Mouse (Mus musculus) intestine, embryonic 16.5 days (tissue): Measurements from ENCODE around the gene Cdca8. TPM values are rescaled to one million over a fixed set of nuclear protein-coding genes. Genes with fewer than 3 reads are reported as not detected.

ENCODE experiments used
- polyA plus RNA-seq: library from polyadenylated mRNA; unstranded; fragments of >200 nt; fragmentation: Nextera tagmentation; extraction: Ambion mirVana; gene quantifications from 2 replicates; pipeline ENCODE4 v1.2.1, GENCODE M21; 2015

Gene Cdca8
- polyA plus RNA-seq, 1 experiment from 2014 or later: 126 TPM

Other genes with a start within 250 kb of the Cdca8 start
- 51.8 and 58.6 TPM in 2 replicates for gene Utp11, start 245.7 kb downstream of the Cdca8 start, polyA plus RNA-seq
- gene Fhl3, start 238.6 kb downstream of the Cdca8 start, polyA plus RNA-seq: 5.1 and 5.2 TPM in 2 replicates
- gene Sf3a3, start 224.5 kb downstream of the Cdca8 start, polyA plus RNA-seq: 105 and 125 TPM in 2 replicates
- gene Inpp5b, start 197.5 kb downstream of the Cdca8 start, polyA plus RNA-seq: 27.0 and 27.5 TPM in 2 replicates
- 8.5 and 11.1 TPM in 2 replicates for gene Mtf1, start 137.2 kb downstream of the Cdca8 start, polyA plus RNA-seq
- gene Yrdc, start 88.6 kb downstream of the Cdca8 start, polyA plus RNA-seq: 27.3 and 29.5 TPM in 2 replicates
- 35.3 and 35.8 TPM in 2 replicates for gene 1110065P20Rik, start 88.1 kb downstream of the Cdca8 start, polyA plus RNA-seq
- gene Maneal, start 77.1 kb downstream of the Cdca8 start, polyA plus RNA-seq: 0.36 and 0.44 TPM in 2 replicates
- gene Epha10, start 58.4 kb downstream of the Cdca8 start, polyA plus RNA-seq: 0.07 and 0.15 TPM in 2 replicates
- 9.1 and 9.3 TPM in 2 replicates for gene 9930104L06Rik, start 2.3 kb downstream of the Cdca8 start, polyA plus RNA-seq
- gene Rspo1, start 47.1 kb upstream of the Cdca8 start, polyA plus RNA-seq: 6.0 and 8.0 TPM in 2 replicates
- 61.8 and 64.6 TPM in 2 replicates for gene Gnl2, start 77.3 kb upstream of the Cdca8 start, polyA plus RNA-seq
- not detected in 2 replicates for gene Dnali1, start 126.4 kb upstream of the Cdca8 start, polyA plus RNA-seq
- 21.3 and 22.7 TPM in 2 replicates for gene Snip1, start 127.4 kb upstream of the Cdca8 start, polyA plus RNA-seq
- 39.3 and 40.3 TPM in 2 replicates for gene Meaf6, start 145.8 kb upstream of the Cdca8 start, polyA plus RNA-seq
- gene Zc3h12a, start 188.5 kb upstream of the Cdca8 start, polyA plus RNA-seq: 1.4 and 1.5 TPM in 2 replicates